Mouse (Mus musculus): ENCODE data around the gene Smad3.

GRCm38 (mm10) chr9:63609776-63610175, 148.0 kb downstream of the Smad3 start:
- TF ChIP-seq TCF12 (IDR thresholded peaks at IDR 0.05; ENCODE audit: insufficient read depth, poor library complexity, severe bottlenecking) (no peak), REST (IDR thresholded peaks at IDR 0.05; ENCODE audit: insufficient read depth, insufficient read length) (no peak), POLR2A (IDR thresholded peaks at IDR 0.05; ENCODE audit: insufficient read length, low read depth) (no peak)
